Mouse (Mus musculus): ENCODE results near the gene Zbtb39. TPM values are rescaled to one million over a fixed set of nuclear protein-coding genes. Genes with fewer than 3 reads are reported as not detected.

Zbtb39 gene
- total and polyA plus RNA-seq, 3 experiments: 5.1 to 11.0 TPM; not detected in 1

- no peak for TF ChIP-seq POLR2AphosphoS5 (IDR thresholded peaks at IDR 0.05; ENCODE audit: borderline replicate concordance, low read depth, low read length)
- peak; percentile 48; the same call in 1 of the 2 replicates for TF ChIP-seq USF1 (IDR thresholded peaks at IDR 0.05; ENCODE audit: low read depth, low read length)
- no peak for TF ChIP-seq POLR2A (IDR thresholded peaks at IDR 0.05; ENCODE audit: control insufficient read depth in 1 of 2, insufficient read depth in 1 of 2, low read depth in 1 of 2, low read length in 2 of 2, poor library complexity in 1 of 2)
- no peak for TF ChIP-seq JUND (IDR thresholded peaks at IDR 0.05; ENCODE audit: low read depth, low read length)
- no peak for TF ChIP-seq TCF12 (IDR thresholded peaks at IDR 0.05; ENCODE audit: low read depth, low read length)
- peak; percentile 80 for TF ChIP-seq RAD21 (IDR thresholded peaks at IDR 0.05; ENCODE audit: low read depth, low read length)
- TF ChIP-seq MAX (IDR thresholded peaks at IDR 0.05; ENCODE audit: low read length): peak; percentile 52
- TF ChIP-seq UBTF (IDR thresholded peaks at IDR 0.05; ENCODE audit: borderline replicate concordance, insufficient read depth, low read depth, low read length): no peak
- no peak for TF ChIP-seq CHD1 (IDR thresholded peaks at IDR 0.05; ENCODE audit: low read depth, low read length)
- TF ChIP-seq POLR2AphosphoS2 (IDR thresholded peaks at IDR 0.05; ENCODE audit: low read length): no peak
These were observed 4.9 kb upstream of the Zbtb39 start (continued) for GRCm38 (mm10) chr10:127734434-127734833.

- peak overlapping the region in 1 of 2 experiments; percentile 27; a peak in 2 of 4 replicates for H3K4me3 ChIP-seq (ENCODE audit: control insufficient read depth in 1 of 2, insufficient read depth in 1 of 2, low read depth in 2 of 2, low read length in 2 of 2)
- H3K27ac ChIP-seq (ENCODE audit: control insufficient read depth, low read depth, low read length): peak overlapping the region; percentile 89
- DNase-seq (ENCODE audit: low read depth, low spot score): peak; percentile 71
- no peaks in the 10 kb centered on the region for H3K27me3 ChIP-seq (ENCODE audit: control insufficient read depth in 1 of 2, insufficient read depth in 2 of 2, low read length in 2 of 2)
- TF ChIP-seq POLR2AphosphoS2 (IDR thresholded peaks at IDR 0.05; ENCODE audit: low read length) (no peak), ZMIZ1 (IDR thresholded peaks at IDR 0.05; ENCODE audit: low read depth, low read length) (no peak), MYC (IDR thresholded peaks at IDR 0.05; ENCODE audit: low read depth, low read length) (no peak), SIN3A (IDR thresholded peaks at IDR 0.05; ENCODE audit: low read length) (no peak), BHLHE40 (IDR thresholded peaks at IDR 0.05; ENCODE audit: borderline replicate concordance, low read depth, low read length) (no peak), JUND (IDR thresholded peaks at IDR 0.05; ENCODE audit: low read depth, low read length) (no peak), MEF2A (IDR thresholded peaks at IDR 0.05; ENCODE audit: extremely low read depth, insufficient replicate concordance, low read depth, low read length, poor library complexity, severe bottlenecking) (no peak), POLR2AphosphoS5 (IDR thresholded peaks at IDR 0.05; ENCODE audit: borderline replicate concordance, low read depth, low read length) (no peak), CHD2 (IDR thresholded peaks at IDR 0.05; ENCODE audit: low read length) (no peak), CTCF (IDR thresholded peaks at IDR 0.05 in 2 of 3, conservative IDR thresholded peaks at IDR 0.05 in 1 of 3; ENCODE audit: control insufficient read depth in 1 of 3, insufficient read depth in 1 of 3, low read depth in 2 of 3, low read length in 3 of 3, poor library complexity in 1 of 3, severe bottlenecking in 1 of 3) (no peak)
- H3K9me3 ChIP-seq (replicated peaks; ENCODE audit: insufficient read depth, low read length): no peaks in the 10 kb centered on the region
- peaks cover 9% of the 10 kb centered on the region for H3K79me2 ChIP-seq (ENCODE audit: control insufficient read depth, insufficient read depth, low read length, poor library complexity)
- H3K36me3 ChIP-seq (ENCODE audit: control insufficient read depth in 1 of 2, insufficient read depth in 2 of 2, low read length in 2 of 2): peaks cover 0 to 23% of the 10 kb centered on the region in 2 experiments; a peak in 2 of 4 replicates
- H3K9ac ChIP-seq (ENCODE audit: control insufficient read depth, low read depth, low read length, poor library complexity, severe bottlenecking): no peak overlapping the region
- H3K4me1 ChIP-seq (ENCODE audit: control insufficient read depth in 1 of 2, insufficient read depth in 2 of 2, low read length in 2 of 2): peaks cover 11 to 24% of the 10 kb centered on the region in 2 experiments
These were observed 3.1 kb upstream of the Zbtb39 start for GRCm38 (mm10) chr10:127736266-127736665.

- H3K27ac ChIP-seq (ENCODE audit: control insufficient read depth, low read depth, low read length): peak overlapping the region; percentile 89
- peaks cover 9% of the 10 kb centered on the region for H3K79me2 ChIP-seq (ENCODE audit: control insufficient read depth, insufficient read depth, low read length, poor library complexity)
- DNase-seq (ENCODE audit: low read depth, low spot score): peak; percentile 91
- H3K4me3 ChIP-seq (ENCODE audit: control insufficient read depth in 1 of 2, insufficient read depth in 1 of 2, low read depth in 2 of 2, low read length in 2 of 2): peak overlapping the region; percentile 32
- H3K27me3 ChIP-seq (ENCODE audit: control insufficient read depth in 1 of 2, insufficient read depth in 2 of 2, low read length in 2 of 2): no peaks in the 10 kb centered on the region
- no peaks in the 10 kb centered on the region for H3K9me3 ChIP-seq (replicated peaks; ENCODE audit: insufficient read depth, low read length)
- peaks cover 5 to 23% of the 10 kb centered on the region in 2 experiments; a peak in 3 of 4 replicates for H3K4me1 ChIP-seq (ENCODE audit: control insufficient read depth in 1 of 2, insufficient read depth in 2 of 2, low read length in 2 of 2)
- H3K36me3 ChIP-seq (ENCODE audit: control insufficient read depth in 1 of 2, insufficient read depth in 2 of 2, low read length in 2 of 2): peaks cover 0 to 23% of the 10 kb centered on the region in 2 experiments; a peak in 2 of 4 replicates
- peak overlapping the region; percentile 49 for H3K9ac ChIP-seq (ENCODE audit: control insufficient read depth, low read depth, low read length, poor library complexity, severe bottlenecking)
- no peak for TF ChIP-seq CTCF (IDR thresholded peaks at IDR 0.05 in 2 of 3, conservative IDR thresholded peaks at IDR 0.05 in 1 of 3; ENCODE audit: control insufficient read depth in 1 of 3, insufficient read depth in 1 of 3, low read depth in 2 of 3, low read length in 3 of 3, poor library complexity in 1 of 3, severe bottlenecking in 1 of 3)
- 0 out of 2 replicates have a peak, but pooled peaks have one; percentile 39 for TF ChIP-seq NELFE (IDR thresholded peaks at IDR 0.05; ENCODE audit: low read depth, low read length)
- TF ChIP-seq ZNF384 (IDR thresholded peaks at IDR 0.05; ENCODE audit: low read depth, low read length): no peak
- TF ChIP-seq POLR2A (IDR thresholded peaks at IDR 0.05; ENCODE audit: control insufficient read depth in 1 of 2, insufficient read depth in 1 of 2, low read depth in 1 of 2, low read length in 2 of 2, poor library complexity in 1 of 2): peak in 1 of 2 experiments; percentile 17; a peak in 1 of 4 replicates
- peak; percentile 90 for TF ChIP-seq SIN3A (IDR thresholded peaks at IDR 0.05; ENCODE audit: low read length)
- TF ChIP-seq POLR2AphosphoS2 (IDR thresholded peaks at IDR 0.05; ENCODE audit: low read length): peak; percentile 63; the same call in 1 of the 2 replicates
- TF ChIP-seq CHD1 (IDR thresholded peaks at IDR 0.05; ENCODE audit: low read depth, low read length): no peak
- TF ChIP-seq ETS1 (IDR thresholded peaks at IDR 0.05; ENCODE audit: low read depth, low read length): peak; percentile 84
- peak; percentile 65; the same call in 1 of the 2 replicates for TF ChIP-seq HCFC1 (IDR thresholded peaks at IDR 0.05; ENCODE audit: low read depth, low read length)
- TF ChIP-seq RCOR1 (IDR thresholded peaks at IDR 0.05; ENCODE audit: low read depth, low read length): peak; percentile 69
- no peak for TF ChIP-seq E2F4 (IDR thresholded peaks at IDR 0.05; ENCODE audit: borderline replicate concordance, low read depth, low read length)
- no peak for TF ChIP-seq MAFK (IDR thresholded peaks at IDR 0.05; ENCODE audit: borderline replicate concordance, low read depth, low read length)
- peak; percentile 95 for TF ChIP-seq MXI1 (IDR thresholded peaks at IDR 0.05; ENCODE audit: low read depth, low read length)
- TF ChIP-seq TBP (IDR thresholded peaks at IDR 0.05; ENCODE audit: low read depth, low read length): peak; percentile 49
- TF ChIP-seq USF1 (IDR thresholded peaks at IDR 0.05; ENCODE audit: low read depth, low read length): peak; percentile 68
- TF ChIP-seq JUND (IDR thresholded peaks at IDR 0.05; ENCODE audit: low read depth, low read length): 0 out of 2 replicates have a peak, but pooled peaks have one; percentile 20
These were observed 2.4 kb upstream of the Zbtb39 start for GRCm38 (mm10) chr10:127736916-127737315.
